Mouse (Mus musculus) neural tube, embryonic 11.5 days (tissue): Measurements from ENCODE around the gene Pmp22. TPM values are rescaled to one million over a fixed set of nuclear protein-coding genes. Genes with fewer than 3 reads are reported as not detected.

Source experiments
- ATAC-seq: fragments of 200-750 bp; cut with Nextera tagmentation; 2 replicates; pipeline ENCODE4 v1.8.0; 2017; ENCODE audit warnings: moderate number of reproducible peaks, mild to moderate bottlenecking, moderate TSS enrichment, moderate library complexity; ENCODE audit not compliant: insufficient read depth, low FRiP score, low TSS enrichment
- DNase-seq: peaks from one replicate; pipeline ENCODE4 v3.0.0-alpha.2; 2015; ENCODE audit warnings: low spot score
- H3K27ac ChIP-seq: fragments of 300-500 bp; sonication (generic); 2 replicates; pipeline ENCODE4 v1.5.1; 2014; ENCODE audit warnings: low read depth, mild to moderate bottlenecking, low read length
- H3K27me3 ChIP-seq: fragments of 300-500 bp; sonication (generic); 2 replicates; pipeline ENCODE4 v1.6.1; 2014; ENCODE audit warnings: mild to moderate bottlenecking, low read length, mixed read lengths; ENCODE audit not compliant: control insufficient read depth, insufficient read depth
- H3K36me3 ChIP-seq: fragments of 300-500 bp; sonication (generic); 2 replicates; pipeline ENCODE4 v1.6.1; 2014; ENCODE audit warnings: mild to moderate bottlenecking, low read length, moderate library complexity, mixed read lengths; ENCODE audit not compliant: control insufficient read depth, insufficient read depth
- H3K4me1 ChIP-seq: fragments of 300-500 bp; sonication (generic); 2 replicates; pipeline ENCODE4 v1.6.1; 2014; ENCODE audit warnings: low read length, mixed read lengths; ENCODE audit not compliant: control insufficient read depth, insufficient read depth
- H3K4me2 ChIP-seq: fragments of 300-500 bp; sonication (generic); 2 replicates; pipeline ENCODE4 v1.6.1; 2014; ENCODE audit warnings: low read depth, mild to moderate bottlenecking, moderate library complexity
- H3K4me3 ChIP-seq: fragments of 300-500 bp; sonication (generic); 2 replicates; pipeline ENCODE4 v1.5.1; 2014; ENCODE audit warnings: low read depth, low read length
- H3K9ac ChIP-seq: fragments of 300-500 bp; sonication (generic); 2 replicates; pipeline ENCODE4 v1.6.1; 2014; ENCODE audit warnings: mild to moderate bottlenecking, low read length
- H3K9me3 ChIP-seq: fragments of 300-500 bp; sonication (generic); 2 replicates; pipeline ENCODE4 v1.6.1; 2016; ENCODE audit warnings: low read length; ENCODE audit not compliant: control insufficient read depth
- WGBS: fragments of 180-500 bp; shearing (Covaris S2); extraction: QIAGEN DNeasy Blood & Tissue Kit; methylation state at CpG from one replicate; pipeline ENCODE4 v1.1.7; 2014; 5-methylcytosine and 5-hydroxymethylcytosine counted together
- polyA plus RNA-seq: library from polyadenylated mRNA; unstranded; fragments of >200 nt; fragmentation: Nextera tagmentation; extraction: Ambion mirVana; gene quantifications from 2 replicates; pipeline ENCODE4 v1.2.1, GENCODE M21; 2014

The Pmp22 gene
- polyA plus RNA-seq, 1 experiment from 2014 or later: 34.1 TPM

DNA sequence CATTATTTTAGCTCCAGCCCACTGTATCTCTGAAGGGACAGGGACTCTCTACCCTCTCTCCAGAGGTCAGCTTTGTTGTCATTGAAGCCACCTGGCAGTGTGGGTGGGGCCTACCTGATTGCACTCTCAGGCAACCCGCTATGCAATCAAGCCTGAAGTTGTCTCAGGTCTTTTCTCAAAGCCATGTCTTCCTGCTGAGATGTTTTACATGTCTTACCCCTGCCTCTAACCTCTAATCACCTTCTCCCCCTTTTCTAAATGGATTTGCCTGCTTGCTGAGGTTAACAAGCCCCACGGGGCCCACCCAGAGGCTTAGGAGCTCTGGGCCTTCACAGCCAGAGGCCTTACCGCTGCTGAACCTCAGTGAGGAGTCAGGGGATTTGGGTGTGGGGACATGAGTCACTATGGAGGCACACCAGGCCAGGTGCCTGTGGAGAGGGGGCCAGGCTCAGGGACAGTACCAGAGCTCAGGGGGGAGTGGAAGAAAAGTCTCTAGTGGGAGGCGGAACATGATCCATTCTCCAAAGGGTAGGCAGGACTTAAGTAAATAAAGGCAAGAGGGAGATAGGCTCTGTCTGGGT, 8.1 kb downstream of the Pmp22 start:
- WGBS: 64% methylated on average over 4 of the region's 4 CpGs
- no peaks in the 10 kb centered on the region for H3K9me3 ChIP-seq
- no peak for ATAC-seq

DNA sequence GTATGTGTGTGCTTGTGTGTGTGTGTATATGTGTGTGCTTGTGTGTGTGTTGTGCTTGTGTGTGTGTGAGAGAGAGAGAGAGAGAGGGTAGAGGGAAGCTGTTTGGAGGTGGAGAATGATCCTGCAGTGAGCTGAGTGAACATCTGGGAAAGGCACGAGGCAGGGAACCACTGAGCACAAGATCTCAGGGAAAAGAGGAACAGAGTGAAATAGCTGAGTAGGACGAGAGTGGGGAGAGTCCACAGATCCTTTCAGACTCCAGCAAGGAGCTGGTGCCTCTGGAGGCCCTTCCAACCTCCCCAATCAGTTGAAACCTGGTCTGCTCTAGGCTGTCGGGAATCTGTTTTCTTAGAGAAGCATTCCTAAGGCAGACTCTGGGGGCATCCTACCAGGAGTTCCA, 10.0 kb downstream of the Pmp22 start:
- H3K9ac ChIP-seq: no peak overlapping the region
- 75% methylated on average over 3 of the region's 3 CpGs for WGBS

More for the DNA sequence above, 8.1 kb downstream of the Pmp22 start:
- Histone ChIP-seq H3K4me3 (no peak overlapping the region), H3K36me3 (no peaks in the 10 kb centered on the region), H3K9ac (no peak overlapping the region), H3K27me3 (peaks cover 11% of the 10 kb centered on the region), H3K4me1 (no peaks in the 10 kb centered on the region), H3K4me2 (no peak overlapping the region), H3K27ac (no peak overlapping the region)
- no peak for DNase-seq

DNA sequence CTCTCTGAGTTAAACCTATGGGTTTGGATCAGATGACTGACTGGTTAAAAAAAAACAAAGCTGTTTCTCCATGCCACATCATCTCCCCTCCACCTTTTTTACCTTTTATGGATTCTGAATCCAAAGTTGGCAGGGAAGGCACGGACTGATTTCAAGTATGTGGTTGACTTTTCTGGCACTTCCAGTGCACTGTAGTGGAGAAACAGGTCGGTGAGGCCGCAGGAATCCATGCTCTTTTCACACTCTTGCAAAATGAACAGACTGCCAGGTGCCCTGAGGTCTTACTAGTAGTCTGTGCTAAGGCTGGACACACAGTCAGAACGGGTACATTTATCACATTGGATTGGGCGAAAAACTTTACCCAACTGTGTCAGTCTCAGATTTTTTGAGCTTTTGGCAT, 13.5 kb downstream of the Pmp22 start:
- H3K4me1 ChIP-seq: no peaks in the 10 kb centered on the region
- H3K4me3 ChIP-seq: no peak overlapping the region
- H3K9ac ChIP-seq: no peak overlapping the region
- no peak for ATAC-seq
- no peaks in the 10 kb centered on the region for H3K9me3 ChIP-seq
- no peaks in the 10 kb centered on the region for H3K27me3 ChIP-seq
- no peaks in the 10 kb centered on the region for H3K36me3 ChIP-seq
- H3K27ac ChIP-seq: no peak overlapping the region
- no peak overlapping the region for H3K4me2 ChIP-seq
- DNase-seq: no peak
- WGBS: 92% methylated on average over 5 of the region's 5 CpGs

More for the DNA sequence above, 10.0 kb downstream of the Pmp22 start:
- H3K27ac ChIP-seq: no peak overlapping the region
- no peaks in the 10 kb centered on the region for H3K36me3 ChIP-seq
- no peaks in the 10 kb centered on the region for H3K4me1 ChIP-seq
- peaks cover 5% of the 10 kb centered on the region; the same call in 1 of the 2 replicates for H3K27me3 ChIP-seq
- H3K4me2 ChIP-seq: no peak overlapping the region
- no peak for DNase-seq
- ATAC-seq: no peak
- H3K4me3 ChIP-seq: no peak overlapping the region
- H3K9me3 ChIP-seq: no peaks in the 10 kb centered on the region

DNA sequence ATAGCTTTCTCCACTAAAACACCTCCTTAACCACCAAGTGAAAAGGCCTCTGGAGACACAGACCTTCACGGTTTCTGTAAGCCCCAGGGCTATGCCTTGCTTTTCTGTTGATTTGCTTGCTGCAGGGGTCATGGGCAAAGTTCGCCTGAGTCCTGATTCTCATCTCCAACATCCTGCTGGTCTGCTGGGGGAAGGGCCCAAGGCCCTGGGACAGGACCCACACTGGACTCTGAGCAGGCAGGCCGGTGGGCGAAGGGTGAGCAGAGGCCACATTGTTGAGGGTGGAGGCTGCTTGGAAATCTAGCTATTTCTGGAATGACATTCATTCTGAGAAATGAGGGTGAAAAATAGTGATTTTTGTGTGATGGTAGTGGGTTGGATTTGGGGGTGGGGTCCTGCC, 14.0 kb downstream of the Pmp22 start:
- no peak overlapping the region for H3K27ac ChIP-seq
- no peak overlapping the region for H3K4me3 ChIP-seq
- ATAC-seq (no peak), DNase-seq (no peak)
- H3K36me3 ChIP-seq: no peaks in the 10 kb centered on the region
- no peaks in the 10 kb centered on the region for H3K27me3 ChIP-seq
- H3K9ac ChIP-seq: no peak overlapping the region
- no peaks in the 10 kb centered on the region for H3K9me3 ChIP-seq
- no peak overlapping the region for H3K4me2 ChIP-seq
- no peaks in the 10 kb centered on the region for H3K4me1 ChIP-seq
- 92% methylated on average over 4 of the region's 4 CpGs for WGBS

DNA sequence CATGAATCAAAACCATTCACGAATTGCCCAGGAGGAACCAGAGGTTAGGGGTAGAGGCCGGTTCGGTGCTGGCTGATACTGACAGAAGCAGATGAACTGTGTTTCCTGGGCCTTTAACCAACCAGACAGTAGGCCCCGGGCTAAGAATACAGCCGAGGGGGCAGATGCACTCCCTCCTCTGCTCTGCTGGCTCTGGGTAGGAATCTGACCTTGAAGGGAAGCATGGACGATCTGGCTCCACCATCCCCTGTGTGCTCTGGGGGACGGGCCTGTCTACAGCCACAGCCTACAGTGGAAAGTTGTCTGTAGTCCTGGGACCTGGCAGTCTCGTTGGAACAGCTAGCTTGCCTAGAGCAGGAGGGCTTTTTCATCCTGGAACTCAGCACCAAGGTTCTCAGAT, 14.7 kb downstream of the Pmp22 start:
- no peak for ATAC-seq
- no peaks in the 10 kb centered on the region for H3K36me3 ChIP-seq

DNA sequence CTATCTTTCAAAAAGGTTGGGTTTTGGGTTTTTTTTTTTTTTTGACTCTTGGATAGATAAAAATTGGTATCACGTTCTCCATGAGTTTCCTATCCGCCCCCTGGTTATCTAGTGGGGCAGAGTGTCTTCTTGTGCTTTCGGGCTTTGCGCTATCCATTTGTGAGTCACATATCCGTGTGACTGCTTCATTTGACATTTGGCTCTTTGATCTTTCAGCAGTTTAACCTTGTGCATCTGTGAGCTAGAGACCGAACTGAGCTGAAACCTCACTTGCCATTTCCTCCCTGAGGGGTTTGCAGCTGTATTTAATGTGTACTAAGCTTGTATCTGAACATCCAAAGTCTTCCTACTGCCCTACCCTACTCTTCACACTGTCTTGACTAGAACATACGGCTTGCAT, 17.8 kb downstream of the Pmp22 start:
- H3K27me3 ChIP-seq: no peaks in the 10 kb centered on the region
- ATAC-seq (no peak), DNase-seq (no peak)
- WGBS: 75% methylated on average over 7 of the region's 7 CpGs
- H3K9ac ChIP-seq: no peak overlapping the region
- H3K4me1 ChIP-seq: no peaks in the 10 kb centered on the region
- H3K36me3 ChIP-seq: no peaks in the 10 kb centered on the region
- no peak overlapping the region for H3K4me3 ChIP-seq
- no peak overlapping the region for H3K27ac ChIP-seq
- no peak overlapping the region for H3K4me2 ChIP-seq
- H3K9me3 ChIP-seq: no peaks in the 10 kb centered on the region

More for the DNA sequence above, 14.7 kb downstream of the Pmp22 start:
- Histone ChIP-seq H3K9me3 (no peaks in the 10 kb centered on the region), H3K27ac (no peak overlapping the region), H3K4me2 (no peak overlapping the region), H3K4me1 (no peaks in the 10 kb centered on the region), H3K9ac (no peak overlapping the region), H3K4me3 (no peak overlapping the region), H3K27me3 (no peaks in the 10 kb centered on the region)
- DNase-seq: no peak
- 82% methylated on average over 8 of the region's 8 CpGs for WGBS

DNA sequence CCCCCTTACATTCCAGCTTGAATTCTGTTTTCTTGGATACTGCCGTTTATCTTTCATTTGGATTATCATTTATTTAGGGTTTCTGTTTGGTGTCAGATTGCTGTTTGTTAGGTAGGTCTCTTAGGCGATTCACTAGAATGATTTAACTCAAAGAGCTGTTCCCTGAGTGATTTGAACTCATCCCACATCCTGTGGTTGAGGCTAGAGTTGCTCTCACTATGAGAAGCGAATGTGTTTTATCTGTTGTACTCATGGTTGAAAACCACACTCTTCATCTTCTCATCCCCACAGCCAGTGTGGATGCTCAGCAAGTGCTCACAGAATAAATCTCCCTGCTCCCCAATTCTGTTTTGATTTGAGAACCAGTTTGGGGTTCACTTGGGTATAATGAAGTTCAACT, 19.5 kb downstream of the Pmp22 start:
- no peaks in the 10 kb centered on the region for H3K9me3 ChIP-seq
- no peak overlapping the region for H3K4me3 ChIP-seq
- H3K27ac ChIP-seq: no peak overlapping the region
- H3K4me2 ChIP-seq: no peak overlapping the region
- no peak for ATAC-seq
- no peak for DNase-seq
- no peaks in the 10 kb centered on the region for H3K4me1 ChIP-seq
- 88% methylated on average over 3 of the region's 3 CpGs for WGBS
- no peaks in the 10 kb centered on the region for H3K27me3 ChIP-seq
- no peak overlapping the region for H3K9ac ChIP-seq
- H3K36me3 ChIP-seq: no peaks in the 10 kb centered on the region

DNA sequence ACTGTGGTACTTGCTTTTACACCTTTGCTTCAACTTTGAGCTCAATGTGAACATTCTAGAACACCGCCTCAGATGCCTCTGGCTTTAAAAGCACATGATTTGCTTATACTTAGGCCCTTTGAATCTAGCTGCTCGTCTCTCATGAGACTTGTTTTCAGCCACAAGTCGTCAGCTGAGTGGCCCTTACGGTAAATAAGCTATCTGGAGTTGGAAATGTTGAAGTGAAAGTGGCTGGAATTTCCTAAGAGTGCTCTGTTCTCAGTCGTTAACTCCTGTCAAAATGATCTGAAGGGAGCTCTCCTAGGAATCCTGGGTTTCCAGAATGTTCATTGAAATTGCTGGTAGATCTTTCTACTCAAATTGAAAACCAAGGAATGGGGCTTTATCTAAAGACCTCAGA, 23.1 kb downstream of the Pmp22 start:
- ATAC-seq (no peak), DNase-seq (no peak)
- no peaks in the 10 kb centered on the region for H3K9me3 ChIP-seq
- no peak overlapping the region for H3K9ac ChIP-seq
- no peak overlapping the region for H3K27ac ChIP-seq
- H3K4me1 ChIP-seq: no peaks in the 10 kb centered on the region
- no peak overlapping the region for H3K4me3 ChIP-seq
- no peaks in the 10 kb centered on the region; the same call in 1 of the 2 replicates for H3K36me3 ChIP-seq
- H3K4me2 ChIP-seq: no peak overlapping the region
- WGBS: 84% methylated on average over 5 of the region's 5 CpGs
- no peaks in the 10 kb centered on the region for H3K27me3 ChIP-seq

DNA sequence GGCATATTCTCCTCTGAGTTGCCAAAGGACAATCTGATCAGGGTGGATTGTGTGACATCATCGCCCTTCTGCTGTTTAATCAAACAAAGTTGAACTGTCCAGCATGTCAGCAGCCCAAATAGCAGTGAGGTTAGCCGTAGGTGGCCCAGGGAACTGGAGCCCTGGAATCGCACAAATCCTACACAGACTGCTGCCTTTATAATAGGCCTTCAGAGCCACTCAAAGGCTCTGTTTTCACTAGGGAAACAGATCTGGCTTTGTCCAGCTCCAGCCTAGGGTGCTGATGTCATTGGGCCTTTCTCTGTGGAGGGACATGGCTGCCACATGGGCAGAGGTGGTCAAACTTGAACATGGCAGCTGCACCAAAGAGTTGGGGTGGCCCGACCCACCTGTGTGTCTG, 28.3 kb downstream of the Pmp22 start:
- no peaks in the 10 kb centered on the region for H3K9me3 ChIP-seq
- no peak for ATAC-seq
- H3K27me3 ChIP-seq: no peaks in the 10 kb centered on the region
- H3K4me3 ChIP-seq: no peak overlapping the region
- no peak for DNase-seq
- H3K36me3 ChIP-seq: no peaks in the 10 kb centered on the region; the same call in 1 of the 2 replicates
- no peak overlapping the region for H3K9ac ChIP-seq
- no peak overlapping the region for H3K4me2 ChIP-seq
- WGBS: 85% methylated on average over 4 of the region's 4 CpGs
- H3K4me1 ChIP-seq: no peaks in the 10 kb centered on the region
- H3K27ac ChIP-seq: no peak overlapping the region
